Mouse (Mus musculus) testis, adult 2 months (tissue): ENCODE data around the gene Fam20c. TPM values are rescaled to one million over a fixed set of nuclear protein-coding genes. Genes with fewer than 3 reads are reported as not detected.

ENCODE experiments used
- H3K27ac ChIP-seq: fragments of 200-500 bp; 2 replicates; pipeline ENCODE4 v1.5.1; 2012; ENCODE audit warnings: low read depth, low read length; ENCODE audit not compliant: control insufficient read depth, insufficient read depth
- H3K27me3 ChIP-seq: fragments of 200-500 bp; 2 replicates; pipeline ENCODE4 v1.6.1; 2012; ENCODE audit warnings: mild to moderate bottlenecking, low read length, moderate library complexity; ENCODE audit not compliant: control insufficient read depth, insufficient read depth
- H3K36me3 ChIP-seq: fragments of 200-500 bp; 2 replicates; pipeline ENCODE4 v1.6.1; 2012; ENCODE audit warnings: mild to moderate bottlenecking, low read length; ENCODE audit not compliant: control insufficient read depth, insufficient read depth
- H3K4me1 ChIP-seq: fragments of 200-500 bp; 2 replicates; pipeline ENCODE4 v1.6.1; 2012; ENCODE audit warnings: low read length; ENCODE audit not compliant: control insufficient read depth, insufficient read depth
- H3K4me3 ChIP-seq: fragments of 200-500 bp; 2 replicates; pipeline ENCODE4 v1.5.1; 2012; ENCODE audit warnings: low read depth, mild to moderate bottlenecking, low read length, moderate library complexity, mixed read lengths; ENCODE audit not compliant: control insufficient read depth
- CTCF ChIP-seq: fragments of 200-500 bp; IDR thresholded peaks from 2 replicates; pipeline ENCODE4 v1.5.1; 2012; ENCODE audit warnings: low read depth, mild to moderate bottlenecking, inconsistent platforms, low read length, moderate library complexity; ENCODE audit not compliant: control insufficient read depth, insufficient read depth, insufficient replicate concordance
- POLR2A ChIP-seq: fragments of 200-500 bp; IDR thresholded peaks from 2 replicates; pipeline ENCODE4 v1.6.1; 2012; ENCODE audit warnings: low read depth, mild to moderate bottlenecking, inconsistent platforms, low read length, moderate library complexity; ENCODE audit not compliant: control insufficient read depth
- polyA plus RNA-seq: library from polyadenylated mRNA; depleted of rRNA; stranded (reverse); fragments of >200 nt; gene quantifications from 2 replicates; pipeline ENCODE4 v1.2.3, GENCODE M21; 2012

The Fam20c gene
- polyA plus RNA-seq, 1 experiment: 1.4 TPM

DNA sequence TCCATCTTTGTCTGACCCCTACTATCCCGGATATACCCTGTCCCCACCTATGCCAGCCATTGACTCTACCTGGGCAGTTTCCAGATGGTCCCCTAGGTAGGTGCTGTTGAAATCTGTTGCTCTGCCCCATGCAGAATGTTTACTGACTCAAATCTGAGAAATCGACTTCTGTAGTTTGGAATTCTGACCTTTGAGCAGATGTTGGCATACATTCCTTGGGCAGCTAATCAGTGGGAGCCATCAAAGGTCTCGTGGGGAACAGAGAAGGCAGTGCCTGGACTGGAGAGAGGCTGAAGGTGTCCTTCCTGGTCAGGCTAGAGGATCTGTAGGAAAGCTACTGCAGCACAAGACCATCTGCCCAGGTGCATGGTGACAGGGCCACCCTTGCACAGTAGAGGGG, 70.8 kb downstream of the Fam20c start:
- Histone ChIP-seq H3K4me1 (peaks cover 10% of the 10 kb centered on the region), H3K4me3 (no peak overlapping the region), H3K27ac (no peak overlapping the region), H3K36me3 (no peaks in the 10 kb centered on the region), H3K27me3 (no peaks in the 10 kb centered on the region)
- TF ChIP-seq CTCF (no peak), POLR2A (no peak)

DNA sequence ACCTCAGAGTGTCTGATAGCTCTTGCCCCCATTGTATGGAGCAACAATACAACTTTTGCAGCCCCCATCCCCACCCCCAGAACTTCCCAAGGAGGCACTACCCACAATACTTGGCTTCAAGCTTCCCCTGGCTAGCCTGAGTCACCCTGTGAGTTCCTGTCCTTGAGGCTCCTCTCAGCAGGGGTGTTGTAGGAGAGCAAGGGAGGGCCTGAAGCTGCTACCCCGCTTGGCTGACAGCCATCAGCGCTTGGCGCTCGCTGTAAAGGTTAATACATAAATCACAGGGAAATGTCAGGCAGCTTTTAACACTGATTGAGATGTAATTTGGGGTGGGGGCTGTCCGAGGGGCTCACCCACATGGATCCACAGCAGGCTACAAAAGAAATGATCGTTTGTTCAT, 79.1 kb downstream of the Fam20c start:
- no peak overlapping the region for H3K27ac ChIP-seq
- H3K4me3 ChIP-seq: no peak overlapping the region
- no peak for TF ChIP-seq CTCF
- TF ChIP-seq POLR2A: no peak

DNA sequence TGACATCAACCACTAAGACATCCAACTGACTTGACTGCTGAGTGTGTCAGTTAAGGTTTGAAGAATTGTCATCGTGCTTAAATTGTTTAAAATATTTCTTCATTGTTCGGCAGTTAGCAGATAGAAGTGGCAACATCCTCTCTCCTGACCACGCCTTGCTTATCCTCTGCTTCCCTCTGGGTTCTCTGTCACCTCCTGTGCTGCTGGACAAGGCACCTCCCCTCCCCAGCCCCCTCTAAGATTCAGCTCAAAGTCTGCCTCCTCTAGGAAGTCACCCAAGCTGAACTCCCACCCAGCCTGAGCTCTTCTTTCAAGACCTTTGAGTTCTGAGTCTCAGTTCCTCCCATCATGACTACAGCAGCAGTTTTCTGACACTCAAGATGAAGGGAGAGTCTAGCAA, 80.6 kb downstream of the Fam20c start:
- Histone ChIP-seq H3K4me3 (no peak overlapping the region), H3K36me3 (no peaks in the 10 kb centered on the region), H3K4me1 (no peaks in the 10 kb centered on the region), H3K27ac (no peak overlapping the region), H3K27me3 (no peaks in the 10 kb centered on the region)
- TF ChIP-seq POLR2A: no peak
- TF ChIP-seq CTCF: no peak

More for the DNA sequence above, 79.1 kb downstream of the Fam20c start:
- H3K27me3 ChIP-seq: no peaks in the 10 kb centered on the region
- no peaks in the 10 kb centered on the region for H3K36me3 ChIP-seq
- no peaks in the 10 kb centered on the region for H3K4me1 ChIP-seq

DNA sequence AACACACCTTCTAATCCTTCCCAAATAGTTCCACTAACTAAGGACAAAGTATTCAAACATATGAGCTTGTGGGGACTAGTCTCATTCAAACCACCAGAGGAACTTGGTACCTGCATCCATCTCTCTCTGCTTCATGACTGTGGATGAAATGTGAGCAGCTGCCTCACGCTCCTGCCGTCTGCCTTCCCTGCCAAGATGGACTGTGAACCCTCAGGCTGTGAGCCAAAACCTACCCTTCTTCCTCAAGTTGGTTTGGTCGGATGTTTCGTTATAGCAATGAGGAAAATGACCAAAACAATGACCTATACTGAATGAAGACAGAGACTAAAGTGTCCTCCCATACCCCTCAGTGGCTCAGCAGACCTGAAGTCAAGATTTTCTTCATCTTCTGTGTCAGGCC, 86.7 kb downstream of the Fam20c start:
- no peaks in the 10 kb centered on the region for H3K4me1 ChIP-seq
- TF ChIP-seq POLR2A (no peak), CTCF (no peak)
- H3K27ac ChIP-seq: no peak overlapping the region
- H3K4me3 ChIP-seq: no peak overlapping the region
- no peaks in the 10 kb centered on the region for H3K27me3 ChIP-seq
- H3K36me3 ChIP-seq: no peaks in the 10 kb centered on the region

GRCm38 (mm10) chr5:138843168-138843824, 89.0 kb downstream of the Fam20c start:
- Histone ChIP-seq H3K4me3 (no peak overlapping the region), H3K4me1 (0 out of 2 replicates have a peak, but pooled peaks cover 3% of the 10 kb centered on the region), H3K36me3 (no peaks in the 10 kb centered on the region), H3K27me3 (no peaks in the 10 kb centered on the region), H3K27ac (peak overlapping the region; percentile 56)
- TF ChIP-seq CTCF (no peak), POLR2A (no peak)

DNA sequence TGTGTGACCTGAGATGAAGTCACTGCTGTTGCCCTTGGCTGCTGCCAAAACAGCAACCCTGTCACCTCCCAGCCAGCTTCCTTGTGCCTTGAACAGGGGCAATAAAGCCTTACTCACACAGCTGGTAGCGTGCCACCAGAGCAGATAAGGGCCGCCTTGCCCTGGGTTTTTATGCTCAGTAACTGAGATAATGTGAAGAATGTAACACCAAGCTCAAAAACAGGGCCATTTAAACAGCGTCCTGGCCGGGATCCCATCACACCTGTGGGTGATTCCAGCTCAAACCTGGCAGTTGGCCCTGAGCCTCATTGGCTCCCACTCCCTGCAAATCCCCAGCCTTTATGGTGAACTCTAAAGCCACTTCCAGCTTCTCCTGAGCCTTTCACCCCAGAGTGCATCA, 92.2 kb downstream of the Fam20c start:
- Histone ChIP-seq H3K36me3 (no peaks in the 10 kb centered on the region), H3K27ac (no peak overlapping the region), H3K27me3 (no peaks in the 10 kb centered on the region), H3K4me3 (no peak overlapping the region), H3K4me1 (0 out of 2 replicates have a peak, but pooled peaks cover 4% of the 10 kb centered on the region)
- no peak for TF ChIP-seq CTCF
- TF ChIP-seq POLR2A: no peak

- no peak overlapping the region for H3K4me3 ChIP-seq
- no peak overlapping the region for H3K27ac ChIP-seq
- TF ChIP-seq CTCF (peak; percentile 98), POLR2A (no peak)
- no peaks in the 10 kb centered on the region for H3K36me3 ChIP-seq
- no peaks in the 10 kb centered on the region for H3K27me3 ChIP-seq
- 0 out of 2 replicates have a peak, but pooled peaks cover 4% of the 10 kb centered on the region for H3K4me1 ChIP-seq
Observed at GRCm38 (mm10) chr5:138848102-138848501, 93.8 kb downstream of the Fam20c start.
